Mouse (Mus musculus) lung, embryonic 14.5 days (tissue): ENCODE results near the gene Pfpl. TPM values are rescaled to one million over a fixed set of nuclear protein-coding genes. Genes with fewer than 3 reads are reported as not detected.
A peak's percentile ranks its signal among the peaks of the same experiment; 100 is the strongest.

Experiments used
- ATAC-seq: fragments of 200-750 bp; cut with Nextera tagmentation; 2 replicates; pipeline ENCODE4 v1.8.0; 2017; ENCODE audit warnings: mild to moderate bottlenecking, moderate TSS enrichment, moderate library complexity; ENCODE audit not compliant: insufficient read depth
- DNase-seq: peaks from one replicate; pipeline ENCODE4 v3.0.0-alpha.2; 2015
- H3K27ac ChIP-seq: fragments of 300-500 bp; sonication (generic); 2 replicates; pipeline ENCODE4 v1.5.1; 2014; ENCODE audit warnings: low read depth, mild to moderate bottlenecking, moderate library complexity
- H3K27me3 ChIP-seq: fragments of 300-500 bp; sonication (generic); 2 replicates; pipeline ENCODE4 v1.6.1; 2014; ENCODE audit warnings: low read length, control low read depth; ENCODE audit not compliant: insufficient read depth
- H3K36me3 ChIP-seq: fragments of 300-500 bp; sonication (generic); 2 replicates; pipeline ENCODE4 v1.6.1; 2014; ENCODE audit warnings: control low read depth; ENCODE audit not compliant: insufficient read depth
- H3K4me1 ChIP-seq: fragments of 300-500 bp; sonication (generic); 2 replicates; pipeline ENCODE4 v1.6.1; 2014; ENCODE audit warnings: antibody characterized with exemption, control low read depth; ENCODE audit not compliant: insufficient read depth
- H3K4me2 ChIP-seq: fragments of 300-500 bp; sonication (generic); 2 replicates; pipeline ENCODE4 v1.6.1; 2014; ENCODE audit warnings: mild to moderate bottlenecking
- H3K4me3 ChIP-seq: fragments of 300-500 bp; sonication (generic); 2 replicates; pipeline ENCODE4 v1.5.1; 2014; ENCODE audit warnings: low read depth, low read length
- H3K9ac ChIP-seq: fragments of 300-500 bp; sonication (generic); 2 replicates; pipeline ENCODE4 v1.6.1; 2014
- H3K9me3 ChIP-seq: fragments of 300-500 bp; sonication (generic); 2 replicates; pipeline ENCODE4 v1.6.1; 2016; ENCODE audit warnings: low read depth, low read length, control low read depth
- CTCF ChIP-seq: IDR thresholded peaks from 2 replicates; pipeline ENCODE4 v1.5.1; 2016; ENCODE audit warnings: antibody characterized with exemption, low read depth
- whole genome bisulfite sequencing: fragments of 180-500 bp; shearing (Covaris S2); extraction: QIAGEN DNeasy Blood & Tissue Kit; methylation state at CpG from one replicate; pipeline ENCODE4 v1.1.7; 2014; 5-methylcytosine and 5-hydroxymethylcytosine counted together
- polyA plus RNA-seq: library from polyadenylated mRNA; unstranded; fragments of >200 nt; fragmentation: Nextera tagmentation; extraction: Ambion mirVana; gene quantifications from 2 replicates; pipeline ENCODE4 v1.2.1, GENCODE M21; 2014

Gene Pfpl
- polyA plus RNA-seq, 1 experiment from 2014 or later: not detected

GRCm38 (mm10) chr19:12475380-12476250 is 47.9 kb downstream of the Pfpl start:
- H3K36me3 ChIP-seq: peaks cover 24% of the 10 kb centered on the region; the same call in 1 of the 2 replicates
- H3K4me1 ChIP-seq: peaks cover 17% of the 10 kb centered on the region
- TF ChIP-seq CTCF: no peak
- DNase-seq (peak; percentile 96), ATAC-seq (peak; percentile 95)
- WGBS: 46% methylated on average over 15 of the region's 15 CpGs
- H3K9me3 ChIP-seq: no peaks in the 10 kb centered on the region
- no peak overlapping the region for H3K9ac ChIP-seq
- no peak overlapping the region for H3K4me3 ChIP-seq
- no peaks in the 10 kb centered on the region for H3K27me3 ChIP-seq
- H3K27ac ChIP-seq: peak overlapping the region; percentile 80
- 0 out of 2 replicates have a peak overlapping the region, but pooled peaks have one; percentile 7 for H3K4me2 ChIP-seq

DNA sequence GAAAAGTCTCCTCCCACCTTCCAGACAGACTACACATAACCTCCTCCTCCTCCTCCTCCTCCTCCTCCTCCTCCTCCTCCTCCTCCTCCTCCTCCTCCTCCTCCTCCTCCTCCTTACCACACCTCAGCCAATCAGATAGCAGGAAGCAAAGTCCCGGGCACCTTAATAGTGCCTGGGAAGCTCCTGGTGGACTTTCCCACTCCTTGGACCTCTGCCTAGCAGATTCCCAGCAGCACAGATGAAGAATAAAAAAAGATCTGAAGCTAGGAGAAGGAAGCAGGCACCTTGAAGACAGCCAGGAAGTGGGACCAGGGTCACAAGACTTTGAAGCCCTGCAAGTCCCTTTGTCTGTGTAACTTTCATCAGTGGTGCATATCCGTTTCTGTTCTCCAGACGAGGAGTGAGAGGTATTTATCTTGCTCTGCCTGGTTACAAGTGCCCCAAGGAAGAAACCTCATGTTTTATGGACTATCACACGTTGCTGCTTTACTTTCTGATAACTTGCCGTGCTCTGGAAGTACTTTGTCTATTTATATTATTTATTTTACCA is 49.1 kb downstream of the Pfpl start:
- Histone ChIP-seq H3K4me3 (no peak overlapping the region), H3K4me2 (no peak overlapping the region), H3K9ac (no peak overlapping the region), H3K27ac (no peak overlapping the region), H3K9me3 (no peaks in the 10 kb centered on the region), H3K27me3 (no peaks in the 10 kb centered on the region), H3K36me3 (peaks cover 30% of the 10 kb centered on the region), H3K4me1 (peaks cover 13% of the 10 kb centered on the region)
- DNase-seq (no peak), ATAC-seq (no peak)
- WGBS: 33% methylated on average over 5 of the region's 5 CpGs
- no peak for TF ChIP-seq CTCF

DNA sequence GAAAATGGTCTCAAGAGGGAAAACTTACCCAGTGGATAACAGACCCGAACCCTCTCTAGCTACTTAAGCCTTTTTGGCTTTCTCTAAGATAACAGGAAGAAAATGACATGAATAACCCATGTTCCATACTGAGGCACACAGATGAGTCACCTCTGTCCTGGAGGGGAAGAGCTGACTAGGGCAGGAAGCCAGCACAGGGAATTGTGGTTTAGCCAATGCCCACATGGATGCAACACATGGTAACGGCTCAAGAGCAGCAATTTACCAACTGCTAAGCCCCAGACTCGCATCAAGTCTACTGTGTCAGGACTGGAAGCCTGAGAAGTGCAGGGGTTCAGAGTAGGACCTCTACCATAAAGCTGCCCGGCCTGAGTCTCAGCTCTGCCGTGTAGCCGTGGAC is 50.7 kb downstream of the Pfpl start:
- peaks cover 43% of the 10 kb centered on the region for H3K36me3 ChIP-seq

More for the DNA sequence above, 50.7 kb downstream of the Pfpl start:
- Histone ChIP-seq H3K9me3 (no peaks in the 10 kb centered on the region), H3K4me3 (no peak overlapping the region), H3K27me3 (no peaks in the 10 kb centered on the region), H3K27ac (no peak overlapping the region), H3K4me2 (no peak overlapping the region), H3K9ac (no peak overlapping the region), H3K4me1 (0 out of 2 replicates have a peak, but pooled peaks cover 8% of the 10 kb centered on the region)
- TF ChIP-seq CTCF: no peak
- WGBS: 87% methylated on average over 6 of the region's 6 CpGs
- ATAC-seq (no peak), DNase-seq (no peak)

Other genes with a start within 250 kb of the Pfpl start
- not detected in 2 replicates for gene Olfr1431, start 227.3 kb upstream of the Pfpl start, polyA plus RNA-seq
- not detected in 2 replicates for gene Olfr1432, start 195.3 kb upstream of the Pfpl start, polyA plus RNA-seq
- gene Olfr262, start 186.2 kb upstream of the Pfpl start, polyA plus RNA-seq: not detected in 2 replicates
- gene Olfr235, start 166.9 kb upstream of the Pfpl start, polyA plus RNA-seq: not detected in 2 replicates
- not detected in 2 replicates for gene Olfr1434, start 148.1 kb upstream of the Pfpl start, polyA plus RNA-seq
- not detected in 2 replicates for gene Olfr1436, start 128.8 kb upstream of the Pfpl start, polyA plus RNA-seq
- gene Olfr1437, start 102.8 kb upstream of the Pfpl start, polyA plus RNA-seq: not detected in 2 replicates
- not detected in 2 replicates for gene Olfr1438-ps1, start 92.0 kb upstream of the Pfpl start, polyA plus RNA-seq
- gene Olfr1440, start 40.6 kb upstream of the Pfpl start, polyA plus RNA-seq: not detected in 2 replicates
- gene Olfr1441, start 10.5 kb upstream of the Pfpl start, polyA plus RNA-seq: not detected in 2 replicates
- 0.63 and 0.76 TPM in 2 replicates for gene Mpeg1, start 32.9 kb downstream of the Pfpl start, polyA plus RNA-seq
- 17.2 and 17.7 TPM in 2 replicates for gene Dtx4, start 73.5 kb downstream of the Pfpl start, polyA plus RNA-seq
- gene Fam111a, start 117.8 kb downstream of the Pfpl start, polyA plus RNA-seq: 34.9 and 37.9 TPM in 2 replicates
- not detected in 2 replicates for gene Gm4952, start 172.1 kb downstream of the Pfpl start, polyA plus RNA-seq
- gene Glyat, start 205.4 kb downstream of the Pfpl start, polyA plus RNA-seq: not detected in 2 replicates
- gene Olfr1442, start 242.5 kb downstream of the Pfpl start, polyA plus RNA-seq: not detected in 2 replicates